Comparison of ENCODE assay signal across 28 mouse cellular contexts in the genomic region with DNA sequence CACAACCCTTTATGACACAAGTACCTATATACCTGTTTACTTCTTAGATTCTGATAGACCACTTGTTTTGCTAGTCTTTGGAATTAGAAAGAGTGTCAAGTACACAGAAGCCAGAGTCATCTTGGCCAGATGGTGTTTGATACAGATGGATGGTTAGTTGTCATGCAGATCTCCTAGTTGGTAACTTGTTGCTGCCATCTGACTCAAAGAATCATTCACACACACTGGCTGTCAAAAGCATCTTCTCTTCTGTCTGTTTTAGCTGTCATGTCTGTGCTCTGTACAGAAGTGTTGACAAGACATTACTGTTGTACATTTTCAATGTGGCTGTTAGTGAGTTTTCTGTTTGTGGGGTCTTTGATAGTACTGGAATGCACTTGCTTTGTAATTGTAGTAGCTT.
"Had no signal": no experiment of that assay in that cellular context is flagged by ENCODE, and none has a peak within 500 bp of the region (broad histone marks: within the 10 kb centered on the region; RNA-seq: fewer than 3 reads in every experiment).

No protein-coding gene starts in this region.

- H3K9me3 ChIP-seq: heart, embryonic 10.5 days; hindbrain, embryonic 10.5 days; hindbrain, embryonic 12.5 days; intestine, embryonic 15.5 days; liver, embryonic 12.5 days had no signal

- DNase-seq: gastrocnemius, adult 2 months; gastrocnemius, postnatal 10 days; gastrocnemius, postnatal 25 days; heart, adult 18-20 months; heart, postnatal 10 days; heart, postnatal 4 days; kidney, adult 2 months; kidney, adult 9 months; kidney, postnatal 14 days; kidney, postnatal 36 days; layer of hippocampus, postnatal 36 days; left cerebral cortex, postnatal 4 days; lung, adult 18-20 months had no signal

- H3K4me2 ChIP-seq: heart, embryonic 12.5 days; hindbrain, embryonic 12.5 days; hindbrain, embryonic 14.5 days; intestine, embryonic 15.5 days; kidney, embryonic 15.5 days; limb, embryonic 13.5 days; limb, embryonic 15.5 days; liver, embryonic 12.5 days had no signal

- H3K4me1 ChIP-seq: heart, embryonic 10.5 days; heart, embryonic 12.5 days; hindbrain, embryonic 10.5 days; hindbrain, embryonic 12.5 days; intestine, embryonic 15.5 days; kidney, embryonic 15.5 days; limb, embryonic 13.5 days; limb, embryonic 15.5 days; liver, embryonic 12.5 days had no signal

- ATAC-seq: hindbrain, embryonic 16.5 days; inflammation-experienced regulatory T-cells, adult 6 months; intestine, embryonic 15.5 days; intestine, postnatal 0 days; liver, embryonic 12.5 days had no signal

- H3K27me3 ChIP-seq: heart, embryonic 12.5 days; hindbrain, embryonic 12.5 days; intestine, embryonic 15.5 days; kidney, embryonic 15.5 days; limb, embryonic 13.5 days; limb, embryonic 15.5 days; liver, embryonic 12.5 days had no signal

- H3K4me3 ChIP-seq: gastrocnemius, adult 2 months; heart, embryonic 10.5 days; heart, embryonic 12.5 days; hindbrain, embryonic 10.5 days; hindbrain, embryonic 12.5 days; intestine, embryonic 15.5 days; kidney, embryonic 15.5 days; limb, embryonic 13.5 days; limb, embryonic 15.5 days; liver, embryonic 12.5 days had no signal

- H3K9ac ChIP-seq: heart, embryonic 12.5 days; hindbrain, embryonic 12.5 days; hindbrain, embryonic 14.5 days; intestine, embryonic 15.5 days; kidney, embryonic 15.5 days; limb, embryonic 13.5 days; limb, embryonic 15.5 days; liver, embryonic 12.5 days; liver, embryonic 14.5 days had no signal

- H3K27ac ChIP-seq: gastrocnemius, adult 2 months; heart, embryonic 10.5 days; hindbrain, embryonic 10.5 days; hindbrain, embryonic 12.5 days; hindbrain, embryonic 14.5 days; intestine, embryonic 15.5 days; kidney, embryonic 15.5 days; kidney, postnatal 0 days; limb, embryonic 13.5 days; limb, embryonic 15.5 days; liver, embryonic 12.5 days; liver, embryonic 14.5 days had no signal
